Mouse (Mus musculus) adipocyte (in vitro differentiated cells): ENCODE data around the gene Map3k10.
A peak's percentile ranks its signal among the peaks of the same experiment; 100 is the strongest.

ENCODE experiments used
- DNase-seq: peaks from one replicate; pipeline ENCODE4 v3.0.0-alpha.2; 2016; ENCODE audit warnings: low spot score

Map3k10 gene

DNA sequence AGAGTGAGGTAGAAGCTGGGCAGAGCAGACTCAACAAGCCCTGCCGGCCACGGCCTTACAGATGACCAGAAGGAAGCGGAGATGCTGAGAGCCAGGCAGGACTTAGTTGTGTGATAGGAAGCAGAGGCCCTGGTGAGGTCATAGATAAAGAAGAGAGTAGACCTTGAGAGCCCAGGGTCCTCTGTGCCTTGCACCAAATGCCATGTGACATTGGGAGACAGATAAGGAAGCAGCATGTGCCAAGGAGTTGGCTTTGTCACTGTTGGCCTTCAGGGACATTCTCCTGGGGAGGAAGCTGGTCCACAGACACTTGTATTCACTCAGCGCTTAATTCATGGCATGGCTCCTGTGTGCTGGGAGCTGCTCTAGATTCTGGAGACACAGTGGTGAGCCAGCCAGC lies 65.1 kb downstream of the Map3k10 start:
- no peak for DNase-seq

DNA sequence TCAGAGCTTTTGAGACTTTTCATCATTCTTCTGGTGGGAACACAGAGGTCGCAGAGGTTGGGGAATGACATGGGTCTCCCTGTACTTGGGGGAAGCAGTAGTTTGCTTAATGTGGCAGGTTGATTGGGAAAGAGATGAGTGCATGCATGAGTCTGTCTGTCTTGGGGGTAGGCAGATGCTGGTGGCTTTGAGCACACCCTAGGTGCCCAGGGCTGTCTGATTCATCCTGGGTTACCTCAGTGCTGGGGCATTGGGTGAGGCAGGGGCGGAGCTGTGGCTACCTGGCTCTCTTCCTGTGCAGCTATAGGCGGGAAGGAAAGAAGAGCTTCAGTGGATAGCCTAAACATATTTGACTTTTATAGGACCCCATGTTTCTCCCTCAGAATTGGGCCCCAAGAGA lies 66.3 kb downstream of the Map3k10 start:
- DNase-seq, result no peak

DNA sequence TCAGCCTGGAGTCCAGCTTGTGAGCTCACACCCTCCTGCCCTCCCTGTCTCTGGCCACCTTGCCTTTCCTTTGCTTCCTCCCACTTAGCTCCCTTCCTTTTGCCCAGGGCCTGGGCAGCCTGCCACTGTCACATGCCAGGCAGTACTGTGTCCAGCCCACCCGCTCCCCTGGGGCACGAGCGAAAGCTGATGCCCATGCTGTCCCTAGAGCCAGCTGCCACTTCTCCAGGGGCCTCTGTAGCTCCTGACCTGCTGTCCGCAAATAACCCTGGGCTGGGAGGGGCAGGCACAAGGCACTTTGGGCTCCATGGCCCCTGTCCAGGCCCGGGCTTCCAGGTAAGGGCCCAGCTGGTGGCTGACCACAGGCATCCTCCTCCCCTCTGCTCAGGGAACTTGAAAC lies 66.8 kb downstream of the Map3k10 start:
- peak; percentile 72 for DNase-seq

DNA sequence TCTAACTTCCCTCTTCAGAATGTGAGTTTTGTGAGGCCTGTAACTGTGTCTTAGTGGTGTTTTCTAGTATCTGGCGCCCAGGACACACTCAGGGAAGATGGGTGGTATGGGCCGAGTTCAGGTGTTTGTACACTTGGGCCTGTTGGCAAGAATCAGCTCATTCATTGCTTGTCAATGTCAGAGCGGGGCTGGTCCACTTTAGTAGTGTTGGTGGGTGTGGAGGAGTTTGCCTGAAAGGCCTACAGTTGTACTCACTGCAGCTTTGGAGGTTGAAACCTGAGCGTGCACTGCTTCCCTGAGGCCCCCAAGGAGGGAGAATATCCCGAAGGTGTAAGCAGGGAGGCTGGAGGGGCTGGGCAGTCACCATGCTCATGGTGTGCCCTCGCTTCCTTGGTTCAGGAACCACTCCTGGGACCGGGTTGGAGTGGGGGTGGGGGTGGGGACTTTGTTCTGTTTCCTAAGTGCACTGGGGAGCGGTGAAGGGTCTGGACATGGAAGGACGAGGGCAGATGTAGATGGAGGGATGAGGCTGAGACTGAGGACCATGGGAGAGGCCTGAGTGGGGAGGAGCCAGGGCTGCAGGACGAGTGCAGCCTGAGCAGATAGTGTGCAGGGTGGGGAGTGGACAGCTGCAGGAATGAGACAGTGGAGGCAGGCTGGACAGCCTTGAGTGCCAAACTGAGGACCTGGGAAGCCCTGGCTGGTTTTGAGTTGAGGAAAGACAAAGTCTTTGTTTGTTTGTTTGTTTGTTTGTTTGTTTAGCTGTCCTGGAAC lies 67.7 kb downstream of the Map3k10 start:
- no peak for DNase-seq
